Mouse (Mus musculus) R1 (cell line): ENCODE measurements around the gene Lama1.

Source experiments
- DNase-seq: peaks from one replicate; pipeline ENCODE4 v3.0.0-alpha.2; 2018; ENCODE audit warnings: low read depth, low spot score

The Lama1 gene

GRCm38 (mm10) chr17:67696694-67697386, at the start of gene Lama1:
Gene Lama1 (plus strand): TSS chr17:67697259.
- DNase-seq = peak; percentile 88

GRCm38 (mm10) chr17:67651506-67651905, 45.6 kb upstream of the Lama1 start:
- DNase-seq = peak; percentile 64

- DNase-seq = no peak
Observed at GRCm38 (mm10) chr17:67664299-67664698, 32.8 kb upstream of the Lama1 start.

- DNase-seq = no peak
Observed at GRCm38 (mm10) chr17:67666981-67667380, 30.1 kb upstream of the Lama1 start.

DNA sequence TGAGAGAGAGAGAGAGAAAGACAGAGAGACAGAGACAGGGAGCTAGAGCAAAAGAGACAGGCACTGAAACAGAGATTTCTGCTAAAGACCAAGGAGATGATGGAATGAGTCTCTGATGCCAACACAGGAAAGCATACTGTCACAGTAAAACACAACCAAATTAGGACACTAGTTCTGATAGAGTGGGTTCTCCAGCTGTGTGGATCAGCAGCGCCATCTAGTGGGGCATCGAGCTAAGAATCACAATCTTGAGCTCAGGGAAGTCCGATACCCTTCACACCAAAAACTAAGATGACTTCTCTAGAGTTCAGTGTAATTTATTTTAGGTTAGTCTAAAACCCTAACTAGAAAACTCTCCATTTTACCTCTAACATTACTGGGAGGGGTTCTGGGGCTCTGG, 29.1 kb upstream of the Lama1 start:
- peak; percentile 64 for DNase-seq

DNA sequence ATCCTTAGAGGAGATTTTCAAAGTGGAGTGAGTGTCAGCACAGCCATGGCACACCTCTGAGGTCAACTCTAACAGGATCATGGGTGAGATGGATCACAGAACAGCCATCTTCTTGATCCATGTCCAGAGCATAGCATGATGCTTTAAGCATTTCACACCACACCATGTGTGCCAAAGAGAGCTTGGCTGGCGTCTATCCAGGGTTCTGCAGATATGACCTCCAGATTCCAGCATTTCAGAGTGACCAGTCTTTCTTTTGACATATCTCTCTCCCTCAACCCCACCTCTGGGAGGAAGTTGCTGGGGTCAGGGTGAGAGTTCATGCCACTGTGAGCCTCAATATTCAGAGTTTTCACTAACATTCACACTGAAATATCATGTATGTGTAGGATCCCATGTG, 18.5 kb upstream of the Lama1 start:
- DNase-seq = no peak

DNA sequence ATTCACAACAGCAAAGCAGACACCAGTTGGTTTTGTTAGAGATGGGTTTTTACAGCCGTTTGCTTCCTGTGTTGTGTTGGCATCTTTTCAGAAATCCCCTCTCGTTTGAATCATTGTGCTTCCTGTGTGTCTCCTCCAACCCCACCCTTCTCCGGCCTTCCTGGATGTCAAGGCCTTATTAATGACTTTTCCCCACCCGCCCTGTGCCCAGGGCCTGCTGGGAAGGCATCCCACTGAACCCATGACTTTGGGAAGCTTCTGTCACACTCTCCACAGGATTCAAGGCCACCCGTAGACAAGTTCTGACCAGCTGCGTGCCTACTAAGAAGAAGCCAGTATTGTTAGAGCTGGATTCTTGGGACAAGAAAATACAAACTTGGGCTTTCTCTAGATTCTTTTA, 16.0 kb upstream of the Lama1 start:
- DNase-seq = peak; percentile 53

DNA sequence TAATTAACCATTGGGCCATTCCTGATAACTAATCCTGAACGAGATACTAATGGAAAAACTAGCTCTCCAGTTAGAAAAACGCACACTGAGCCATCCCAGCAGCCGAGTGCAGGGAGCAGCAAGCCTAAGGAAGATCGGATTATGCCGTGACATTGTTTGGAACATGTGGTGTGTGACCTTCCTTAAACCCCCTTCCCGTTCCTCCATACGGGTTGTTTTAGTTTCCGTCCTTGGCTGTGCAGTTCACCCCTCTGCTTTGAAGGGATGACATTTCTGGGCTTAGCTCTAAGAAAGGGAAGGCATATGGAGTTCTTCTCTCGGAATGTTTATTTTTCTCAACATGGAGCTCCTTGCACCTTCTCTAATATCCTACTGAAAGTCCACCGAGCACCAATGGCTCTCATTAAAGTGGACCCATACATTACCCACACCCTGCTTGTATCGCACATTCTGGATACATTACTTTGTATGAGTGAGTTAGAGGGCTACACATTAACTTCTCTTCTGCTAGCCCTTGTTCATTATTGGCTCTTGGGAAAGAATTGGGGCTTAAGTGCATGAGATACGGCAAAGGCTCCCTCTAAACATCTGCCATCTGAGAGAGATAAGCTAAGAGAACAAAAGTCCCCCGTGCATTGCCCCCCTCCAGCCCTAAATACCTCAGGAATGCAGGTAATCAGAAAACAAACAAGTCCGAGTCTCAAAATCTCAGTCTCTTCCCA, 11.9 kb upstream of the Lama1 start:
- no peak for DNase-seq

- no peak for DNase-seq
Observed at GRCm38 (mm10) chr17:67687505-67687904, 9.6 kb upstream of the Lama1 start.

GRCm38 (mm10) chr17:67690689-67691088, 6.4 kb upstream of the Lama1 start:
- no peak for DNase-seq

DNA sequence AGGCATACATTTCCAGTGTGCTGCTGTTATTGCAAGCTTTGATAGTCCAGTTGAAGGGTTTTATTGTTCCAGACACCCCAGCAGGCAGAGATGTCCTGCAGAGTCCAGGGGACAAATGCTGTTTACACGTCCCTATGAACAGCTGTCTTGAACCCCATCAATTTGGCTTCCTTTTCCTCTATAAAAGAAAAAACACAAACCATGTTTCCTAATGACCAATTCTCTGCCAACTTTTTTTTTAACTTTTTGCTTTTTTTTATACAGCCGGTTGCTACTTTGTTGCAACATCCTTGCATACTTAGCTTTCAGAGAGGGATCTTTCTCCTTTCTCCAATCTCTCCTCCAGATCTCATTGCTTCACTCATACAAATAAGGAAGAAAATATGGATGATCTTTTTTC, 4.4 kb upstream of the Lama1 start:
- no peak for DNase-seq

DNA sequence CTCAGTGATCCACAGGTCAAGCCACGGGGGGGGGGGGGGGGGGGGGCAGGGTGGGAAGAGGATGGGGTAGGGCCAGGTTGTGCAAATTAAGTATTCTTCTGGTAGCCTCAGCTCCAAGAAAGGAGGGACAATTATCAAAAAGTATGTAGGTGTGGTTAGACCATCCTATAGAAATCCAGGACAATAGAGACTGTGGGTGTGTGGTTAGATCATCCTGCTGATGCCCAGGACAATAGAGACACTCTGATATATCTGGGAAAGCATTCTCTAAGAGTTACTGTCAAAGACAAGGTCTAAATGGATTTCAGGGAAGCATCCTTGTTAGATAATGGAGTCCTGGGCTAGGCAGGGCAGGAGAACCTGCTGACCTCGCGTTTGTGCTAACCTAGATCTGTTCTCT, 3.2 kb upstream of the Lama1 start:
- peak; percentile 72 for DNase-seq

DNA sequence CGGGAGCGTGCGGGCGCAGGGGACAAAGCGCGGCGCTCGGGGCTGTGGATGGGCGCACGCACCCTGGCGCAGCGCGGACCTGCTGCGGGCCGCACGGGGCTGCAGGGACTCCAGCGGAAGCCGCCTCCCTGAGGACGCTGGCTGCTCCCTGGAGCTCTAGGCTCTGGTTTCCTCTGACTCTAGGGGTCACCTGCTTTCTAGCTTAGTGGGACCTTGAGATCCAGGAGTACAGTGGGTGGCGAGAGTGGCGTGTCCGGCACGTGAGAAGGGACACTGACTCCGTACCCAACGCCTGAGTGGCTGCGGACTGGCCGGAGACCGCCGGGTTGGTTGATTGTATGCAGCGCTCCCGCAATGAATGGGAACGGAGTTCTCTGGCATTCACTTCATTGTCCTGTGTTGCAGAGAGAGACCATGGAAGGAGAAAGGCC, 417 bp downstream of the Lama1 start:
- DNase-seq = peak; percentile 60

GRCm38 (mm10) chr17:67698301-67698700, 1.2 kb downstream of the Lama1 start:
- DNase-seq = peak; percentile 58

DNA sequence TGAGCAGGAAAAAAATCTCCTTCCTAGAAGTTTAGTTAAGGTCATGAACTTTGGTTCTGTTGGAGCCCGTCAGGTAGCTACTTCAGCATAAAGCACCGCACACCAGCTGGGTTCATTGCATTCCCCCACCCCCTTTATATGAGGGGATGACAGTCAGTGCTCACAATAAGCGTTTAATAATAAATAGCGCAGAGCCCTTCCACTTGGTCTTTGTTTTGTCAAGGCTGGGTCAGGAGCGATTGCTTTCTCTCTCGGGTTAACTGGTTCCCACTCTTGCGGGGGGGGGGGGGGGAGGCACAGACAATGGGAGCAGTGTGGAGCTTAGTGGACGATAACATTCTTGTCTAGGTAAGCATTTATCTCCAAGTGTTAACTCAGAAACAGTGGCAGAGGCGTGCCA, 4.7 kb downstream of the Lama1 start:
- no peak for DNase-seq

DNA sequence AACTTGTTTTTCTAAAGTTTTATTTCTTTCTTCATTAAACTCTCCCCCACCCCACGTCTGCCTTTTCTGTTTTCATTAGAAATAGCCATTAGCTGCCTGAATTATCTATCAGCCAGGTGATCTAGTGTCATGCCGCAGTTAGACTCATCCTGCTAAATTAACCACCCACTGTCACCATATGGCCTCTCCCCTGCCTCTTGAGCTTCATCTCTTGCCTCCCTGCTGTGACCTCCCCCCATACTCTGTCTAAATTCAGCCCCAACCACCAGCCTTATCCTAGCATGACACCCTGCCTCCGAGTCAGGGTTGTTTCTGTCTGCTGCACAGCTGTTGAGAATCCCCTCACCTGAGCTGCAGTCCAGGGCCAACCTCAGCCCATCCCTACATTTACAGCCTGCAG, 5.9 kb downstream of the Lama1 start:
- no peak for DNase-seq

DNA sequence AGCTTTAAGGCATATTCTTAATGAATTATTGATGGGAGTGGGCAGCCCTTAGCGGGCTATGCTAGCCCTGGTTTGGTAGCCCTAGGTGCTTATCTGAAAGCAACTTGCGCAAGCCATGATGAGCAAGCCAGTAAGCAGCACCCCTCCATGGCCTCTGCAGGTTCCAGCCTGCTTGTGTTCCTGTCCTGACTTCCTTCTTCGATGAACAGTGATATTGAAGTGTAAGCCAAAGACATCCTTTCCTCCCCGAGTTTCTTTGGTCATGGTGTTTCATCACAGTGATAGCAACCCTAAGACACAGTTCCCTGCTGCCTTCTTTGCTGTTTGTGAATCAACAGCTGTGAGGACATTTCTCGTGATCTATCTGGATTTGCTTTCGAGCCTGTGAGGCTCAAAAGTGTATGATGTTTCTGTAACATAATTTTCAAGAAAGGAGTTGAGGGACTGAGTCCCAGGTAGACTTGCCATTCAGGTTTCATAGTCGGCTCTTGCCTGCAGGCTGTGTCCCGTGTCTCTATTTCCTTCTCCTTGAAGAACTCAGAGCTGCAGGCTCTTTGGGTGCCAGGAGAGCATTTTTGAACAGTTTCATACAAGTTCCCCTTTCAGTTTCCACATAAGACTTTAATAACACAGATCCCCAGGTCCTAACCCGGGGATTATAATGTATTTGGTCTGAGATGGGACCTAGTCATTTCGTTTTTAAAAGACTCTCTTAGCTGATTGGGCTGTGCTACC, 8.1 kb downstream of the Lama1 start:
- no peak for DNase-seq

GRCm38 (mm10) chr17:67706372-67706771, 9.3 kb downstream of the Lama1 start:
- no peak for DNase-seq

DNA sequence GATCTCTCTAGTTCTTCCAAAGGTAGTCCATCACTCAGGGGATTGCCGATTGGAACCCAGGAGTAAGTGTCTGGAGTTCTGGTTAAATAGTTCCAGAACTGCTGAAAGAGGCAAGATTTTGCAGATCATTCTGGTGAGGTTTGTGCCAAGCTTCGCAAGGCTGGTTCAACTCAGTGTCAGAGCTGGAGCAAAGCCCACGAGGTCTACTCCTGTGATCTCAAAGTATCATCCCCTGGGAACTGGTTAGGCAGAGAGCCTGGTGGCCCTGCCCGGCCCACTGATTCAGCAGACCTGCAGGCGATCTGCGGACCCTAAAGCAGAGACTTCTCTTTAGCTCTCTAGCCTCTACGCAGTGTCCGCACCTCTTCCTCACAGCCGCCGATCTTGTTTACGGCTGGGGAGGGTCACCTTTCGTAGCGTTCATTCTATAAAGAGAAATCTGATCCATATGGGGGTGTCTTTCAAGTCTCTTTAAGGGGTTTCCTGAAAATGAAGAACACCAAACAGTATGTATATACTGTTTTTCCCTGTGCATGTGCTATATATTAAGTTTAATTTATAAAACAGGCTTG, 10.8 kb downstream of the Lama1 start:
- no peak for DNase-seq

- DNase-seq = no peak
Observed at GRCm38 (mm10) chr17:67710377-67710781, 13.3 kb downstream of the Lama1 start.

- no peak for DNase-seq
Observed at GRCm38 (mm10) chr17:67711361-67711760, 14.3 kb downstream of the Lama1 start.

DNA sequence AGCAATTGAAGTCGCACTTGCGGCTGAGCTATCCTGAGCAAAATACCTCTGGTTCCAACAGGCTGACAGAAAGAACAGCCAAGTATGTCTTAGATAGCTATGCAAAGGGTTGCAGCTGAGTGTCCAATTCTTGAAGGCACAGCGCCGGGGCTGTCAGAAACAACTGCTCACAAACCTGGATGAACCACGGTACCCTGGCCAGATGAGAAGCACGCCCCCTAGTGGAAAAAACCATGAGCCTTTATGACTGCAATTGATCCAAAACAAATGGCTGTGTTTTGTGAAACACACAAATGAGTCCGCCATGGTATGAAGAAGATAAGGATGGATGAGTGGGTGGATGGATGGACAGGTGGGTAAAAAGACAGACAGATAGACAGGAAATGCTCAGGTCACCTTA, 15.9 kb downstream of the Lama1 start:
- peak; percentile 69 for DNase-seq
